Mouse (Mus musculus) liver, adult 2 months (tissue): ENCODE measurements around the gene St7.

Experiments
- CTCF ChIP-seq: fragments of 200-500 bp; IDR thresholded peaks from 2 replicates; pipeline ENCODE4 v1.5.1; 2011; ENCODE audit warnings: low read depth, low read length, control low read depth
- POLR2A ChIP-seq: fragments of 200-500 bp; IDR thresholded peaks from 2 replicates; pipeline ENCODE4 v1.6.1; 2011; ENCODE audit warnings: low read length, control low read depth; ENCODE audit not compliant: insufficient read depth; ENCODE audit errors: extremely low read depth

- TF ChIP-seq POLR2A (no peak), CTCF (no peak)
Measured at GRCm38 (mm10) chr6:17692647-17693046, at the start of gene St7.
